In genomic region chr1:171103179-171103840, GRCm38 (mm10) we compare ENCODE assay signal across 8 mouse cellular contexts. TPM values are rescaled to one million over a fixed set of nuclear protein-coding genes. Genes with fewer than 3 reads are reported as not detected.
A peak's percentile ranks its signal among the peaks of the same experiment; 100 is the strongest.
DNase-seq lines count a peak whose midpoint lies in the region; ATAC-seq lines count a peak whose summit lies in the region.

No protein-coding gene starts in this region.

- no peaks in the 10 kb centered on the region for H3K36me3 ChIP-seq in heart, embryonic 14.5 days (ENCODE audit: control insufficient read depth, insufficient read depth, low read length)
- H3K36me3 ChIP-seq in hindbrain, embryonic 14.5 days (replicated peaks; ENCODE audit: control insufficient read depth, insufficient read depth), result no peaks in the 10 kb centered on the region
- no peaks in the 10 kb centered on the region for H3K36me3 ChIP-seq in midbrain, embryonic 13.5 days

- DNase-seq in heart, adult 9 months (ENCODE audit: low spot score in 2 of 2), result no peak
- peak; percentile 85 for DNase-seq in A20 (ENCODE audit: low read depth, low spot score)
- DNase-seq in c-Kit-positive CD71-positive TER-119-positive erythroid progenitor cells, embryonic 14.5 days (ENCODE audit: low spot score), result peak; percentile 65
- DNase-seq in hindbrain, embryonic 14.5 days (ENCODE audit: low spot score), result peak; percentile 44
- DNase-seq in adrenal gland, adult 8-10 months, result no peak
- DNase-seq in gastrocnemius, postnatal 36 days, result no peak

- no peaks in the 10 kb centered on the region for H3K9me3 ChIP-seq in heart, embryonic 14.5 days (ENCODE audit: control insufficient read depth, low read length)
- no peaks in the 10 kb centered on the region for H3K9me3 ChIP-seq in hindbrain, embryonic 14.5 days (ENCODE audit: control insufficient read depth, low read length)
- H3K9me3 ChIP-seq in midbrain, embryonic 13.5 days, result no peaks in the 10 kb centered on the region

- H3K27me3 ChIP-seq in heart, embryonic 14.5 days (ENCODE audit: control insufficient read depth, insufficient read depth, low read length), result no peaks in the 10 kb centered on the region
- no peaks in the 10 kb centered on the region for H3K27me3 ChIP-seq in hindbrain, embryonic 14.5 days (ENCODE audit: control insufficient read depth, insufficient read depth, low read length)
- no peaks in the 10 kb centered on the region for H3K27me3 ChIP-seq in midbrain, embryonic 13.5 days

- peak overlapping the region; percentile 74 for H3K4me2 ChIP-seq in heart, embryonic 14.5 days (ENCODE audit: low read length)
- H3K4me2 ChIP-seq in hindbrain, embryonic 14.5 days (replicated peaks), result peak overlapping the region; percentile 56
- H3K4me2 ChIP-seq in midbrain, embryonic 13.5 days (replicated peaks), result peak overlapping the region; percentile 57

- H3K9ac ChIP-seq in heart, embryonic 14.5 days (ENCODE audit: low read length), result peak overlapping the region; percentile 28; the same call in 1 of the 2 replicates
- H3K9ac ChIP-seq in hindbrain, embryonic 14.5 days, result 0 out of 2 replicates have a peak overlapping the region, but pooled peaks have one; percentile 38
- no peak overlapping the region for H3K9ac ChIP-seq in midbrain, embryonic 13.5 days (replicated peaks)

- intact Hi-C loops in gastrocnemius, postnatal 36 days (cut with DNase I), result loop anchor here (2.0 kb wide), 1 partner anchor 65 kb away; no protein-coding TSS in a partner anchor

- peaks cover 0 to 4% of the 10 kb centered on the region in 2 experiments; a peak in 1 of 4 replicates for H3K4me1 ChIP-seq in heart, embryonic 14.5 days (ENCODE audit: control insufficient read depth in 2 of 2, insufficient read depth in 2 of 2, low read length in 2 of 2)
- H3K4me1 ChIP-seq in hindbrain, embryonic 14.5 days (replicated peaks; ENCODE audit: control insufficient read depth, insufficient read depth, low read length), result 0 out of 2 replicates have a peak, but pooled peaks cover 6% of the 10 kb centered on the region
- H3K4me1 ChIP-seq in midbrain, embryonic 13.5 days (replicated peaks), result peaks cover 6% of the 10 kb centered on the region; the same call in 1 of the 2 replicates

- peak overlapping the region in 1 of 2 experiments; percentile 12; a peak in 1 of 4 replicates for H3K27ac ChIP-seq in heart, embryonic 14.5 days (replicated peaks in 1 of 2; ENCODE audit: control insufficient read depth in 1 of 2, insufficient read depth in 1 of 2, low read depth in 2 of 2, low read length in 2 of 2)
- H3K27ac ChIP-seq in hindbrain, embryonic 14.5 days, result no peak overlapping the region; the same call in 1 of the 2 replicates
- H3K27ac ChIP-seq in midbrain, embryonic 13.5 days, result no peak overlapping the region

- ATAC-seq in heart, embryonic 14.5 days (ENCODE audit: insufficient number of reproducible peaks, insufficient read depth, low FRiP score, low read depth), result no peak
- no peak for ATAC-seq in hindbrain, embryonic 14.5 days (ENCODE audit: low FRiP score)
- no peak for ATAC-seq in midbrain, embryonic 13.5 days

- peak overlapping the region; percentile 40 to 73 for H3K4me3 ChIP-seq in heart, embryonic 14.5 days (ENCODE audit: control insufficient read depth in 1 of 2, insufficient read depth in 1 of 2, low read depth in 1 of 2, low read length in 2 of 2)
- H3K4me3 ChIP-seq in hindbrain, embryonic 14.5 days (replicated peaks; ENCODE audit: low read length), result peak overlapping the region; percentile 68
- peak overlapping the region; percentile 63 for H3K4me3 ChIP-seq in midbrain, embryonic 13.5 days (replicated peaks)

- WGBS in heart, embryonic 14.5 days, result 12% methylated on average over 10 of the region's 10 CpGs
- 10% methylated on average over 10 of the region's 10 CpGs for WGBS in hindbrain, embryonic 14.5 days
- 10% methylated on average over 10 of the region's 10 CpGs for WGBS in midbrain, embryonic 13.5 days

RNA-seq across cellular contexts. Expression of gene Cfap126, which starts 10.4 kb away (rescaled TPM):
- 3.0 and 4.7 TPM in 2 replicates for polyA plus RNA-seq in heart, embryonic 14.5 days (2014; fragmentation: Nextera tagmentation; extraction: Ambion mirVana)
- 11.7 and 20.3 TPM in 2 replicates for polyA plus RNA-seq in hindbrain, embryonic 14.5 days (2014; fragmentation: Nextera tagmentation; extraction: Ambion mirVana)
- polyA plus RNA-seq in midbrain, embryonic 13.5 days (2015; fragmentation: Nextera tagmentation; extraction: Ambion mirVana), result 2.0 and 3.7 TPM in 2 replicates
- total RNA-seq in adrenal gland, adult 8-10 months (2022), result 1 to 10 TPM; 1.3 to 4.1 (median 3.1) TPM
- total RNA-seq in gastrocnemius, postnatal 36 days (2021), result under 1 TPM; 0.54 to 0.91 TPM

RNA-seq across cellular contexts. Expression of gene Fcgr3, which starts 38.6 kb away (rescaled TPM):
- polyA plus RNA-seq in heart, embryonic 14.5 days (2014; fragmentation: Nextera tagmentation; extraction: Ambion mirVana), result 9.7 and 9.8 TPM in 2 replicates
- polyA plus RNA-seq in hindbrain, embryonic 14.5 days (2014; fragmentation: Nextera tagmentation; extraction: Ambion mirVana), result 9.6 and 11.6 TPM in 2 replicates
- 4.8 and 6.0 TPM in 2 replicates for polyA plus RNA-seq in midbrain, embryonic 13.5 days (2015; fragmentation: Nextera tagmentation; extraction: Ambion mirVana)
- total RNA-seq in adrenal gland, adult 8-10 months (2022), result 10 to 100 TPM; 11.4 to 29.7 (median 23.1) TPM
- 1 to 10 TPM; 2.6 to 4.6 TPM for total RNA-seq in gastrocnemius, postnatal 36 days (2021)

RNA-seq across cellular contexts. Expression of gene Sdhc, which starts 47.1 kb away (rescaled TPM):
- polyA plus RNA-seq in heart, embryonic 14.5 days (2014; fragmentation: Nextera tagmentation; extraction: Ambion mirVana), result 622 and 642 TPM in 2 replicates
- 311 and 314 TPM in 2 replicates for polyA plus RNA-seq in hindbrain, embryonic 14.5 days (2014; fragmentation: Nextera tagmentation; extraction: Ambion mirVana)
- 260 and 273 TPM in 2 replicates for polyA plus RNA-seq in midbrain, embryonic 13.5 days (2015; fragmentation: Nextera tagmentation; extraction: Ambion mirVana)
- total RNA-seq in adrenal gland, adult 8-10 months (2022), result 100 to 1,000 TPM; 324 to 440 (median 382) TPM
- 100 to 1,000 TPM; 691 to 738 TPM for total RNA-seq in gastrocnemius, postnatal 36 days (2021)

RNA-seq across cellular contexts. Expression of gene Mpz, which starts 47.2 kb away (rescaled TPM):
- not detected in 2 replicates for polyA plus RNA-seq in heart, embryonic 14.5 days (2014; fragmentation: Nextera tagmentation; extraction: Ambion mirVana)
- 3.5 and 4.8 TPM in 2 replicates for polyA plus RNA-seq in hindbrain, embryonic 14.5 days (2014; fragmentation: Nextera tagmentation; extraction: Ambion mirVana)
- polyA plus RNA-seq in midbrain, embryonic 13.5 days (2015; fragmentation: Nextera tagmentation; extraction: Ambion mirVana), result 0.15 and 0.20 TPM in 2 replicates
- 1 to 10 TPM in 2 of 4 experiments, under 1 TPM in 2; 0.43 to 1.4 (median 1.2) TPM for total RNA-seq in adrenal gland, adult 8-10 months (2022)
- total RNA-seq in gastrocnemius, postnatal 36 days (2021), result 100 to 1,000 TPM in 1 of 2 experiments, 10 to 100 TPM in 1; 33.1 to 105 TPM

Comparison
In these comparisons a context has a peak if more than half of its experiments do, and no peak if none do; other contexts are left out.
1. DNase-seq: peak in A20 (single experiment), c-Kit-positive CD71-positive TER-119-positive erythroid progenitor cells, embryonic 14.5 days (single experiment) and hindbrain, embryonic 14.5 days (single experiment); none in heart, adult 9 months (0 of 2), adrenal gland, adult 8-10 months (single experiment) and gastrocnemius, postnatal 36 days (0 of 2).
2. Peak in every context shown above with its lines, with median percentiles within 50 percentile points of each other: H3K4me2 ChIP-seq and H3K4me3 ChIP-seq.